Mouse (Mus musculus): ENCODE results near the gene Cnot1. TPM values are rescaled to one million over a fixed set of nuclear protein-coding genes. Genes with fewer than 3 reads are reported as not detected.

Gene Cnot1
- polyA plus RNA-seq, 1 experiment = 231 TPM

DNA sequence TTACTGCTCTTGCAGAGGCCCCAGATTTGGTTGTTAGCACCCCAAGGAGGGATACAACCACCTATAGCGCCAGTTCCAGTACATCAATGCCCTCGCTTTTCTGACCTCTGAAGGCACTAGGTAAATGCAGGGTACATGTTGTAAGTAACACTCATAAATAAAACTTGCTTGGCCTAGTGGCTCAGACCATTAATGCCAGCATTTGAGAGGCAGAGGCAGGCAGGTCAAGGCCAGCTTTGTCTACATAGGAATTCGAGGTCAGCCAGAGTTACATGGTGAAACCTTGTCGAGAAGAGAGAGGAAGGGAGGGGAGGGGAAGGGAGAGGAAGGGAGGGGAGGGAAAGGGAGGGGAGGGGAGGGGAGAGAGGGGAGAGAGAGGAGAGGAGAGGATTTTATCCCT is 21.7 kb downstream of the Cnot1 start:
- Histone ChIP-seq H3K4me1 (ENCODE audit: control insufficient read depth, insufficient read depth, low read length) (no peaks in the 10 kb centered on the region), H3K4me3 (ENCODE audit: insufficient read depth, low read depth, low read length) (no peak overlapping the region), H3K27ac (ENCODE audit: insufficient read depth, low read depth, low read length) (no peak overlapping the region)
- 87% methylated on average over 4 of the region's 4 CpGs for WGBS
- no peak for TF ChIP-seq POLR2A (IDR thresholded peaks at IDR 0.05; ENCODE audit: insufficient read depth, low read depth, low read length)
- TF ChIP-seq CTCF (IDR thresholded peaks at IDR 0.05; ENCODE audit: insufficient read depth, low read depth, low read length) = no peak

DNA sequence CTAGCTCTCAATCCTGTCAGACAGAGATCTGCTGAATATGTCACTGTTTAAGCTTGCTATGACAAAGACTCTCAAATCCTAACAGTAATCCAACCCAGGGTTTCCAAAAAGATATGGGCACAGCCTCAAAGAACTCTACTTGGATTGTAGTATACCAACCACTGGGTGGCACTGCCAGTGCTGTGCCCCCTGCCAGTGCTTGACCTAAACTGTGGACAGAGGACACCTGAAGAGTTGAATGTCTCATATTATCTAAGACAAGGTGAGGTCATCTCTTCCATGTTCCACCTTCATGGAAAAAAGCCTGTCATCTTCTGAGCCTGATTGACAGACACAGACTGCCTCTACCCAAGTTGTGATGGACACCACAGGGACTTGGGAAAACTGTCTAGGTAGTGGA is 24.6 kb downstream of the Cnot1 start:
- Histone ChIP-seq H3K27ac (ENCODE audit: insufficient read depth, low read depth, low read length) (no peak overlapping the region), H3K4me1 (ENCODE audit: control insufficient read depth, insufficient read depth, low read length) (no peaks in the 10 kb centered on the region), H3K4me3 (ENCODE audit: insufficient read depth, low read depth, low read length) (no peak overlapping the region)
- TF ChIP-seq POLR2A (IDR thresholded peaks at IDR 0.05; ENCODE audit: insufficient read depth, low read depth, low read length) (no peak), CTCF (IDR thresholded peaks at IDR 0.05; ENCODE audit: insufficient read depth, low read depth, low read length) (no peak)

DNA sequence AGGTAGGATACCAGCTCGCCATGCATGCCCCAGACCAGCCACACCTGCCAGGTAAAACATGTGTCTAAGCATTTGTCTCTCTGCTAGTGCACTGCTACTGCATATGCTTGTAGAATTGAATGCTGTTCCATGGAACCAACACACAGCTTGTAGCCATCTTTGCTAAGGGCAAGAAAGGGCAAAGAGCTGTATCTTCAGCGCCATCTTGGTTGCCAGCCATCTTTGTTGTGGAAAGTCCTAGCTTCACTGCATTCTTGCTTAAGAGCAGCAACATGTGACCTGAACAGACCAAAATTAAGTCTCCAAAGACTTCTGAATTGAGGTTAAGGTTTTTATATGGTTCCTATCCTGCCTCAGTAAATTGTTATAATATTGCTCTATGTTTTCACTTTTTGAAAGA is 25.5 kb downstream of the Cnot1 start:
- H3K4me3 ChIP-seq (ENCODE audit: insufficient read depth, low read depth, low read length) = no peak overlapping the region
- WGBS = 99% methylated on average over 2 of the region's 2 CpGs
- TF ChIP-seq CTCF (IDR thresholded peaks at IDR 0.05; ENCODE audit: insufficient read depth, low read depth, low read length) = no peak
- no peak for TF ChIP-seq POLR2A (IDR thresholded peaks at IDR 0.05; ENCODE audit: insufficient read depth, low read depth, low read length)
- H3K4me1 ChIP-seq (ENCODE audit: control insufficient read depth, insufficient read depth, low read length) = no peaks in the 10 kb centered on the region
- H3K27ac ChIP-seq (ENCODE audit: insufficient read depth, low read depth, low read length) = no peak overlapping the region

DNA sequence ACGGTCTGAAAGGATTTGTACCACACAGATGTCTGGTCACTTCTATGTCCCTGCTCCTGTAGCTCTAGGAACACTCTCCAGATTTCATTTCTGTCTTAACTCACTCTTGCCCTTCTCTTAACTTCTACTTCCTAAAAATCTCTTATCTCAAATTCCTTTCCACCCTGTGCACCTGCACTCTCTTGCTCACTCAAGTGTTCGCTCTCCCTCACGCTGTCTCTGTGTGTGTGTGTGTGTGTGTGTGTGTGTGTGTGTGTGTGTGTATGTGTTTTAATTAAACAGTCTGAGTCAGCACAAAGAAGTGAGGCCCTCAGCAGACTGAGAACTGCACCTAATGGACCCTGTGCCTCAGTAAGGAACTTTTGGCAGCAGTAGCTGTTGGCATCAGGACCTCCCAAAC is 26.2 kb downstream of the Cnot1 start:
- WGBS = 61% methylated on average over 3 of the region's 3 CpGs
- H3K4me1 ChIP-seq (ENCODE audit: control insufficient read depth, insufficient read depth, low read length) = no peaks in the 10 kb centered on the region
- H3K4me3 ChIP-seq (ENCODE audit: insufficient read depth, low read depth, low read length) = no peak overlapping the region
- no peak for TF ChIP-seq POLR2A (IDR thresholded peaks at IDR 0.05; ENCODE audit: insufficient read depth, low read depth, low read length)
- no peak for TF ChIP-seq CTCF (IDR thresholded peaks at IDR 0.05; ENCODE audit: insufficient read depth, low read depth, low read length)
- no peak overlapping the region for H3K27ac ChIP-seq (ENCODE audit: insufficient read depth, low read depth, low read length)

DNA sequence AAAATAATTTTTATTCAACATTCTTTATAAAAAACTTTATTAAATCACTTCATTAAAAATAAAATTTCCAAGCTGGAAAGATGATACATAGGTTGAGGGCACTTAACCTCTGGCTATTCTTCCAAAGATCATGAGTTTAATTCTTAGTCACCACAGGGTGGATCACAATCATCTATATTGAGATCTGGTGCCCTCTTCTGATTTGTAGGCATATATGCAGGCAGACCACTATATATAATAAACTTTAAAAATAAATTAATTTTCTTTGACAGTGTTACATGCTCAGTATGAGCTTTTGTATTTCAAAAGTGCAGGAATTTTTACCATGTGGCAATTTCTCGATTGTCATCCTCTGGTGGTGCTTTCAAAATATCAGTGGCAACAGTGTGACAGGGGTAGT is 43.1 kb downstream of the Cnot1 start:
- H3K4me1 ChIP-seq (ENCODE audit: control insufficient read depth, insufficient read depth, low read length) = no peaks in the 10 kb centered on the region
- TF ChIP-seq CTCF (IDR thresholded peaks at IDR 0.05; ENCODE audit: insufficient read depth, low read depth, low read length) (no peak), POLR2A (IDR thresholded peaks at IDR 0.05; ENCODE audit: insufficient read depth, low read depth, low read length) (no peak)
- H3K27ac ChIP-seq (ENCODE audit: insufficient read depth, low read depth, low read length) = no peak overlapping the region
- H3K4me3 ChIP-seq (ENCODE audit: insufficient read depth, low read depth, low read length) = no peak overlapping the region
- WGBS = 89% methylated on average over 1 of the region's 1 CpGs

DNA sequence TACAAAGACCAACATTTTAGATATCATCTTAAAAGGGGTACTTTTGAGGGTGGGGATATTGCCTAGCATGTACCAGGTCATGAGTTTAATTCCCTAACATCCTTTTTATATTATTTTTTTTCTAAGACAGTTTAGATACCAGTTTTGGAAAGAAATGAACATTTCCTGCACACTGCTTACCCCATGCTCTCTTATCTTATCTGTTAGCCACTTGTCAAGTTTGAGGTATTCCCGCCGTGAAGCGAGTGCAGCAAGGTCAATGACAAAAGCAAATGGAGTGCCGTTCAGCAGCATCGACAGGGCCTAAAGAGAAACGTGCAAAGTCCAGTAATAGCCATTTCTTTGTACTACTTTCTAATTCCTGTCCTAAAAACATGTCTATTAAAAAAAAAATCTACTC is 46.9 kb downstream of the Cnot1 start:
- TF ChIP-seq CTCF (IDR thresholded peaks at IDR 0.05; ENCODE audit: insufficient read depth, low read depth, low read length) (no peak), POLR2A (IDR thresholded peaks at IDR 0.05; ENCODE audit: insufficient read depth, low read depth, low read length) (no peak)

DNA sequence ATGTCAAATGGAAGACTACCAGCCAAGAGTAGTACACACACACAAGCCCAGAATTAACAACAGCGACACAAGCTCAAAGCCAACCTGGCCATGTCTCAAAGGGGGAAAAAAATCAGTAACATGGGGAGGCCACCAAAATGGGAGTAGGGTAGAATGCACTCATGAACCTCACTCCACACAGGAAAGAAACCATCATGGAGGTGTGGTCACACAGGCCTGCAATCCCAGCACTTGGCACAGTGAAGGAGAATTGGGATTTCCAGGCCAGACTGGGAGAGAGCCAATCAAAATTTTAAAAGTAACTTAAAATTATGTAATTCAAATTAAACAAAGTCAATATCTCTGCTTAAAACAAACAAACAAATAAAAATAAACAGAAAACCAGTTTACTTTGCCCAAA is 55.3 kb downstream of the Cnot1 start:
- TF ChIP-seq POLR2A (IDR thresholded peaks at IDR 0.05; ENCODE audit: insufficient read depth, low read depth, low read length) = no peak
- TF ChIP-seq CTCF (IDR thresholded peaks at IDR 0.05; ENCODE audit: insufficient read depth, low read depth, low read length) = no peak
- 100% methylated on average over 1 of the region's 1 CpGs for WGBS
- H3K4me3 ChIP-seq (ENCODE audit: insufficient read depth, low read depth, low read length) = no peak overlapping the region
- H3K4me1 ChIP-seq (ENCODE audit: control insufficient read depth, insufficient read depth, low read length) = no peaks in the 10 kb centered on the region
- H3K27ac ChIP-seq (ENCODE audit: insufficient read depth, low read depth, low read length) = no peak overlapping the region

More for the DNA sequence above, 46.9 kb downstream of the Cnot1 start:
- no peak overlapping the region for H3K27ac ChIP-seq (ENCODE audit: insufficient read depth, low read depth, low read length)
- WGBS = 94% methylated on average over 6 of the region's 6 CpGs
- no peaks in the 10 kb centered on the region for H3K4me1 ChIP-seq (ENCODE audit: control insufficient read depth, insufficient read depth, low read length)
- no peak overlapping the region for H3K4me3 ChIP-seq (ENCODE audit: insufficient read depth, low read depth, low read length)

DNA sequence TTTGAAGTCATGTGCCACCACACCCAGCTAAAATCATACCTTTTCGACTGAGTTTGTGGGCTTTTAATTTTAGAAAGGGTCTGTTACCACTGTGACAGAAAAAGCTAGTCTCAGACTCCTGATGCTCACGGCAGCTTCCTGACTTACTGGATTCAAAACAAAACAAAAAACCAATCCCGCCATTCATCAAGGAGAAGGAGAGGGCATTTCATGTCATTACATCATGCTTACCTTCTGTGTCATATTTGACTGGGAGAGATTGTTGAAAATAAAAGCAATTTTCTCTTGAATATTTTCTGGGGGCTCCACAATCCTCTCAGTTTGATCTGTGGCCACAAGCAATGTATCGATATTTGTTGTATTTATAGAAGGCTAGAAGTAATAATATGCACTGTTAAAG is 59.2 kb downstream of the Cnot1 start:
- no peak overlapping the region for H3K4me3 ChIP-seq (ENCODE audit: insufficient read depth, low read depth, low read length)
- H3K27ac ChIP-seq (ENCODE audit: insufficient read depth, low read depth, low read length) = no peak overlapping the region
- H3K4me1 ChIP-seq (ENCODE audit: control insufficient read depth, insufficient read depth, low read length) = no peaks in the 10 kb centered on the region
- TF ChIP-seq CTCF (IDR thresholded peaks at IDR 0.05; ENCODE audit: insufficient read depth, low read depth, low read length) (no peak), POLR2A (IDR thresholded peaks at IDR 0.05; ENCODE audit: insufficient read depth, low read depth, low read length) (no peak)
- WGBS = 90% methylated on average over 4 of the region's 4 CpGs

DNA sequence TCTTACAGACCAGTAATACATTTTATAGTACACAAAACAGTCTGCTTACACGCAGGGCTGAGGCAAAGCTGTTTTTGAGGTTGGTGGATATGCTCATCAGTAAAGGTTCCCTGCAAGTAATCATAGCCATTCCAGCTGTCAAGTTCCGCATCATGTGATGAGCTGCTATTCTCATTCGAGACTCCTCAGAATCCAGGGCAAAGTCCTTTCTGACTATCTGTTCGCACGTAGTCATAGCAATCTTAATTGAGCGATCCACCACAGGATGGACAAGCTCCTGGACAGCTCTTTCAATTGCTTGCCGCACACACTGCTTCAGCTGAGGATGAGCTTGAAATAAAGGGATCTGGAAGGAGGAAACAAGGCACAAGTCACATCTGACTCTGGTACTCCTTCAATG is 65.5 kb downstream of the Cnot1 start:
- Histone ChIP-seq H3K4me1 (ENCODE audit: control insufficient read depth, insufficient read depth, low read length) (no peaks in the 10 kb centered on the region), H3K4me3 (ENCODE audit: insufficient read depth, low read depth, low read length) (no peak overlapping the region), H3K27ac (ENCODE audit: insufficient read depth, low read depth, low read length) (no peak overlapping the region)
- no peak for TF ChIP-seq POLR2A (IDR thresholded peaks at IDR 0.05; ENCODE audit: insufficient read depth, low read depth, low read length)
- 88% methylated on average over 7 of the region's 7 CpGs for WGBS

DNA sequence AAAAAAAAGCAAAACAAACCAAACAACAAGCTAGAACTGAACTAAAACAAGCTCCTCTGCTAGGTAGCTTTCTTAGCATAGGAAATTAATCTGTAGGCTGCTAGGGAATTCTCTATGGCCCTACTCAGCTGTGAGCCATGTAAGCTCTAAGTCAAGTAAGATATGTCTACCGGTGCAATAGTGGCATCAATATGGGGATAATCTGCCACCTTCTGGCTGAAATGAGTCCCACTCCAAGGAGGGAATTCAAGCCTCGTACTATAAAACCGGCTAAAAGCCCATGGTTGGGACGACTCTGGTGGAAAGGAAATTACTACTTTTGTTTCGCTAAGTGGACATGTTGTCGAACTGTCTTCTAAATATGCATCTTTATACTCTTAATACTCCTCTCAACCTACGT is 68.7 kb downstream of the Cnot1 start:
- WGBS = 36% methylated on average over 7 of the region's 7 CpGs

More for the DNA sequence above, 68.7 kb downstream of the Cnot1 start:
- Histone ChIP-seq H3K4me1 (ENCODE audit: control insufficient read depth, insufficient read depth, low read length) (no peaks in the 10 kb centered on the region), H3K27ac (ENCODE audit: insufficient read depth, low read depth, low read length) (no peak overlapping the region), H3K4me3 (ENCODE audit: insufficient read depth, low read depth, low read length) (no peak overlapping the region)
- TF ChIP-seq POLR2A (IDR thresholded peaks at IDR 0.05; ENCODE audit: insufficient read depth, low read depth, low read length) (no peak), CTCF (IDR thresholded peaks at IDR 0.05; ENCODE audit: insufficient read depth, low read depth, low read length) (no peak)

All from olfactory bulb, adult 2 months (tissue).